Mouse (Mus musculus) adrenal gland, adult 10 weeks (tissue): Measurements from ENCODE around the gene Il22ra2. TPM values are rescaled to one million over a fixed set of nuclear protein-coding genes. Genes with fewer than 3 reads are reported as not detected.

ENCODE experiments used
- polyA plus RNA-seq: library from polyadenylated mRNA; stranded (reverse); fragments of 350-450 nt; fragmentation: Illumina TruSeq; extraction: RNeasy Lipid Tissue Mini Kit (QIAGEN cat#74804); gene quantifications from one replicate; pipeline ENCODE4 v1.2.3, GENCODE M21; 2014; ENCODE audit warnings: low read depth, low replicate concordance

Il22ra2 gene
- 0.29 TPM for polyA plus RNA-seq

GRCm38 (mm10) chr10:19621408-19622048 is at the start of gene Il22ra2:
TSS of gene Il22ra2 (plus strand) at chr10:19621998.

GRCm38 (mm10) chr10:19591641-19592441 is 30.0 kb upstream of the Il22ra2 start, which contains the start of gene Ifngr1:
TSS of gene Ifngr1 (plus strand) at chr10:19591949.

Other genes starting within 250 kb of the Il22ra2 start
- 81.4 TPM for gene Ifngr1, start 30.0 kb upstream of the Il22ra2 start, polyA plus RNA-seq
- 5.9 TPM for gene Il20ra, start 90.6 kb downstream of the Il22ra2 start, polyA plus RNA-seq
- gene Slc35d3, start 229.5 kb downstream of the Il22ra2 start, polyA plus RNA-seq, result 28.1 TPM